Mouse (Mus musculus): ENCODE measurements around the gene Pllp. TPM values are rescaled to one million over a fixed set of nuclear protein-coding genes. Genes with fewer than 3 reads are reported as not detected.

Gene Pllp
- 111 TPM for polyA plus RNA-seq (2015; fragmentation: Illumina TruSeq; extraction: RNeasy Lipid Tissue Mini Kit (QIAGEN cat#74804); ENCODE audit: low read depth, low replicate concordance)

DNA sequence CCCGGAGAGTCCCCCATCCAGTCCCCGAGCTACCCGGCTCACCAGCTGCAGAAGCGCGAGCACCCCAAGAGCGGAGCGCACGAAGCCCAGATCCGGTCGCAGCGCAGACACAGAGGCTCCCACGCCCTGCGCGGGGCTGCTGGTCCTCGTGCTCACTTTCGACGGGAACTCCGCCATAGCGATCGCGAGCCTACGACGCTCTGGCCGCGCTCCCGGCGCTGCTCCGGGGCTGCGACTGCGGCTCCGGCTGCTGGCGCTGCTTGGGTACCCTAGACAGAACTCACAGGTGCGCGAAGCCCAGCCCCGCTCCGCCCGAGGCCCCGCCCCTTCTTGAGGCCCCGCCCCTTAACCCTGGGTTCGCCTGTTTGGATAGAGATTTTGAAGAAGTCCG lies at the start of gene Pllp:
Gene Pllp (minus strand): TSS at position 285 of the 391 bp plus-strand sequence.

DNA sequence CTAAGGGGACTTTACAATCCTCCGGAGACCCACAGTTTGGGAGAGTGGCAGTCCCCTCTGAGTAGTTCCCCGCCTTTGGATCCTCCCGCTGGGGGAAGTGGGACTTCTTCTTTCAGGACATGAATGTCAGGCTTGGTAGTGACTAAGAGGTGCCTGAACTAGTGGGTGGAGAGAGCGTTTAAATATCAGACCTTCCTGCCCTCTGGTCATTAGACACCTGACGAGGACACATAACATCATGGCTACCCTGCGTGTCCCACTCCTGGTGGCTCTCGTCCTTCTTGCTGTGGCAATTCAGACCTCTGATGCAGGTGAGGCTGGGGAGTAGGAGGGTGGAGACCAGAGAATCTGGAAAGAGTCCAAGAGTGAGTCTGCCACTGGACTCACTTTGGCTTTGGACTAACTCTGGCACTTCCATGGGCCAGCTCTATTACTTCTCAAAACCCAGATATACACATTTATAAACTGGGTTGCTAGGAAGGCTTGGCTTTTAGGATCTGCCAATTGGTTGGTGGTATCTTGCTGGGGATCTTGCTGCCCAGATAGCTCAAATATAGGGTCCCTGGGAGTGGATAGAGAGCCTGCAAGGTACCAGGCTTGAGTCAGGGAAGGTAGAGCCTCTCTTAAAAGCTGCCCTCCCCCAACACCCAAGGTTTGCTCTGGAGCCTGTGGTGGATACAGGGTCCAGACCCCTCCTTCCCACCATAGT lies 49.6 kb upstream of the Pllp start, which contains the start of gene Ccl22:
Gene Ccl22 (plus strand): TSS at position 115 of the 709 bp plus-strand sequence.

DNA sequence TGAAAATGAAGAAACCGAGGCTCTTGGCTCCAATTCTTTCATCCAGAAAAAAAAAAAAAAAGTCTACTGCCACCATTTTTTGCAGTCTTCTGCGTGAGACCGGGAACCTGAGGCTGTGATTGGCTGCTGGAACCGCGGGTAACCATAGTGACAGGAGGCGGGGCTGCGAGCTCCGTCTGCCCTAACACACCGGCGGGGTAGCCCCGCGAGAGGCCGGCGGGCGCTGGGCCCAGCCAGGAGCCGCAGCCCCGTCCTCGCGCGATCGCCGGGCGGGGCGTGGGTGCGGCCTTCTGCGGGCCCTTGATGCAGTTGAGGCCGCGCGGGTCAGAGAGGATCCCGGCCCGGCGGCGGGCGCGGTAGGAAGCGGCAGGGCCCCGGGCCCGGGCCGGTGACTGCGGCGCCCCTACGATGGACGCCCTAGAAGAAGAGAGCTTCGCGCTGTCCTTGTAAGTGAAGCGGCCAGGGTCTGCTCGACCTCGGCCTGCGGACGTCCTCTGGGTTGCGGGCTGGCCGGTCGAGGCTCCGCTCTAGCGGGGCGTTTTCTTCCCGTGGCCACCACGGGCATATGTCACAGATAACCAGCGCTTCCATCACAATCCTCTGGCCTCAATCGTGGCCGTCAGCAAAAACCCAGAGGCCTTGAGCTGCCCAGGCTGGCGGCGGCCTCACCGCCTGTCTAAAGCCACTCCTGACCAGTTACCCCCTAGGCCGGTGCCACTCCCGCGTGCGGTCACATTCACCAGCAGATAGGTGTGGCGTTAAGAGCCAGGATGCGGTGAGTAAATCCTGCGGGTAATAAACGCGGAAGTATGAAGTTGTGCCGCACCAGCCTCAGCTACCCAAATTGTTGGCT lies 29.4 kb downstream of the Pllp start, which contains the start of gene Arl2bp:
Gene Arl2bp (plus strand): TSS at position 145 of the 853 bp plus-strand sequence.

Other genes with a start within 250 kb of the Pllp start
- 19.2 TPM for gene Cpne2, start 163.3 kb downstream of the Pllp start, polyA plus RNA-seq (2015; fragmentation: Illumina TruSeq; extraction: RNeasy Lipid Tissue Mini Kit (QIAGEN cat#74804); ENCODE audit: low read depth, low replicate concordance)
- 17.8 TPM for gene Rspry1, start 94.3 kb downstream of the Pllp start, polyA plus RNA-seq (2015; fragmentation: Illumina TruSeq; extraction: RNeasy Lipid Tissue Mini Kit (QIAGEN cat#74804); ENCODE audit: low read depth, low replicate concordance)
- gene Fam192a, start 94.3 kb downstream of the Pllp start, polyA plus RNA-seq (2015; fragmentation: Illumina TruSeq; extraction: RNeasy Lipid Tissue Mini Kit (QIAGEN cat#74804); ENCODE audit: low read depth, low replicate concordance) = 51.9 TPM
- gene Arl2bp, start 29.7 kb downstream of the Pllp start, polyA plus RNA-seq (2015; fragmentation: Illumina TruSeq; extraction: RNeasy Lipid Tissue Mini Kit (QIAGEN cat#74804); ENCODE audit: low read depth, low replicate concordance) = 193 TPM
- gene Ccl22, start 49.3 kb upstream of the Pllp start, polyA plus RNA-seq (2015; fragmentation: Illumina TruSeq; extraction: RNeasy Lipid Tissue Mini Kit (QIAGEN cat#74804); ENCODE audit: low read depth, low replicate concordance) = 0.27 TPM
- gene Cx3cl1, start 75.7 kb upstream of the Pllp start, polyA plus RNA-seq (2015; fragmentation: Illumina TruSeq; extraction: RNeasy Lipid Tissue Mini Kit (QIAGEN cat#74804); ENCODE audit: low read depth, low replicate concordance) = 480 TPM
- 1.2 TPM for gene Ccl17, start 114.2 kb upstream of the Pllp start, polyA plus RNA-seq (2015; fragmentation: Illumina TruSeq; extraction: RNeasy Lipid Tissue Mini Kit (QIAGEN cat#74804); ENCODE audit: low read depth, low replicate concordance)
- 115 TPM for gene Coq9, start 142.0 kb upstream of the Pllp start, polyA plus RNA-seq (2015; fragmentation: Illumina TruSeq; extraction: RNeasy Lipid Tissue Mini Kit (QIAGEN cat#74804); ENCODE audit: low read depth, low replicate concordance)
- 46.5 TPM for gene Ciapin1, start 142.1 kb upstream of the Pllp start, polyA plus RNA-seq (2015; fragmentation: Illumina TruSeq; extraction: RNeasy Lipid Tissue Mini Kit (QIAGEN cat#74804); ENCODE audit: low read depth, low replicate concordance)
- gene Polr2c, start 161.2 kb upstream of the Pllp start, polyA plus RNA-seq (2015; fragmentation: Illumina TruSeq; extraction: RNeasy Lipid Tissue Mini Kit (QIAGEN cat#74804); ENCODE audit: low read depth, low replicate concordance) = 98.0 TPM
- gene Dok4, start 180.1 kb upstream of the Pllp start, polyA plus RNA-seq (2015; fragmentation: Illumina TruSeq; extraction: RNeasy Lipid Tissue Mini Kit (QIAGEN cat#74804); ENCODE audit: low read depth, low replicate concordance) = 18.5 TPM
- gene Ccdc102a, start 221.8 kb upstream of the Pllp start, polyA plus RNA-seq (2015; fragmentation: Illumina TruSeq; extraction: RNeasy Lipid Tissue Mini Kit (QIAGEN cat#74804); ENCODE audit: low read depth, low replicate concordance) = 1.2 TPM
- not detected for gene Adgrg5, start 227.4 kb upstream of the Pllp start, polyA plus RNA-seq (2015; fragmentation: Illumina TruSeq; extraction: RNeasy Lipid Tissue Mini Kit (QIAGEN cat#74804); ENCODE audit: low read depth, low replicate concordance)